Mouse (Mus musculus) kidney, postnatal 25 days (tissue): ENCODE results near the gene Cyfip2.
A peak's percentile ranks its signal among the peaks of the same experiment; 100 is the strongest.
"Not testable (repeated sequence)": the region's sequence is repeated elsewhere in the genome, so short reads cannot be mapped to it uniquely, and the experiment has no call there.

Experiments
- DNase-seq, 2 experiments: peaks; one replicate each; pipeline ENCODE4 v3.0.0; 2021; ENCODE audit warnings: mixed read lengths in 2 of 2

Cyfip2 gene

GRCm38 (mm10) chr11:46230184-46230583 is 82.5 kb downstream of the Cyfip2 start:
- DNase-seq: no peak

- DNase-seq: no peak
Observed at GRCm38 (mm10) chr11:46225345-46225744, 87.3 kb downstream of the Cyfip2 start.

GRCm38 (mm10) chr11:46223575-46223974 is 89.1 kb downstream of the Cyfip2 start:
- no peak for DNase-seq

GRCm38 (mm10) chr11:46220211-46220610 is 92.4 kb downstream of the Cyfip2 start:
- no peak for DNase-seq

GRCm38 (mm10) chr11:46219380-46219779 is 93.3 kb downstream of the Cyfip2 start:
- DNase-seq: no peak

GRCm38 (mm10) chr11:46218584-46218983 is 94.1 kb downstream of the Cyfip2 start:
- DNase-seq: no peak

- DNase-seq: no peak
Observed at GRCm38 (mm10) chr11:46217686-46218085, 95.0 kb downstream of the Cyfip2 start.

- DNase-seq: peak in 1 of 2 experiments; percentile 68
Observed at GRCm38 (mm10) chr11:46216669-46217068, 96.0 kb downstream of the Cyfip2 start.

- DNase-seq: peak; percentile 65 to 66
Observed at GRCm38 (mm10) chr11:46215354-46215753, 97.3 kb downstream of the Cyfip2 start.

- DNase-seq: no peak
Observed at GRCm38 (mm10) chr11:46214368-46215230, 98.1 kb downstream of the Cyfip2 start.

- DNase-seq: no peak
Observed at GRCm38 (mm10) chr11:46213844-46214243, 98.8 kb downstream of the Cyfip2 start.

- peak in 1 of 2 experiments; percentile 10 for DNase-seq
Observed at GRCm38 (mm10) chr11:46211858-46212257, 100.8 kb downstream of the Cyfip2 start.

GRCm38 (mm10) chr11:46209884-46210283 is 102.8 kb downstream of the Cyfip2 start:
- peak in 1 of 2 experiments; percentile 56 for DNase-seq

GRCm38 (mm10) chr11:46205639-46206409 is 106.8 kb downstream of the Cyfip2 start:
- DNase-seq: no peak

- peak in 1 of 2 experiments; percentile 60 for DNase-seq
Observed at GRCm38 (mm10) chr11:46204841-46205240, 107.8 kb downstream of the Cyfip2 start.

GRCm38 (mm10) chr11:46202547-46202887 is 110.1 kb downstream of the Cyfip2 start:
- no peak for DNase-seq

GRCm38 (mm10) chr11:46201636-46202546 is 110.8 kb downstream of the Cyfip2 start:
- DNase-seq: no peak

- no peak for DNase-seq
Observed at GRCm38 (mm10) chr11:46200664-46201063, 112.0 kb downstream of the Cyfip2 start.

GRCm38 (mm10) chr11:46194175-46194574 is 118.5 kb downstream of the Cyfip2 start:
- peak; percentile 61 to 74 for DNase-seq

- DNase-seq: no peak
Observed at GRCm38 (mm10) chr11:46188283-46188682, 124.4 kb downstream of the Cyfip2 start.

GRCm38 (mm10) chr11:46185486-46185885 is 127.2 kb downstream of the Cyfip2 start:
- DNase-seq: no peak

GRCm38 (mm10) chr11:46184946-46185345 is 127.7 kb downstream of the Cyfip2 start:
- no peak for DNase-seq

- not testable (repeated sequence) for DNase-seq
Observed at GRCm38 (mm10) chr11:46182031-46182430, 130.6 kb downstream of the Cyfip2 start.
